Mouse (Mus musculus) CH12.LX (cell line): Measurements from ENCODE around the gene Fgf22. TPM values are rescaled to one million over a fixed set of nuclear protein-coding genes. Genes with fewer than 3 reads are reported as not detected.

ENCODE experiments used
- DNase-seq: peaks from one replicate; pipeline ENCODE4 v3.0.0-alpha.2; 2013; ENCODE audit errors: extremely low read depth
- H3K27ac ChIP-seq: 2 replicates; pipeline ENCODE4 v1.5.1; 2012; ENCODE audit warnings: low read depth, mild to moderate bottlenecking, control low read depth, moderate library complexity; ENCODE audit not compliant: insufficient read depth
- H3K27me3 ChIP-seq: replicated peaks from 2 replicates; pipeline ENCODE3; 2012; ENCODE audit warnings: inconsistent platforms
- H3K36me3 ChIP-seq, 2 experiments: replicated peaks in 1 of 2; 2 replicates each; pipeline versions ENCODE3 to v1.6.1; 2012; ENCODE audit warnings: inconsistent platforms in 1 of 2, low read length in 1 of 2, mild to moderate bottlenecking in 1 of 2, mixed read lengths in 1 of 2, moderate library complexity in 1 of 2; ENCODE audit not compliant: control insufficient read depth in 1 of 2, insufficient read depth in 1 of 2
- H3K4me1 ChIP-seq, 2 experiments: 2 replicates each; pipeline ENCODE4 v1.6.1; 2012; ENCODE audit warnings: inconsistent platforms in 1 of 2, moderate library complexity in 1 of 2; ENCODE audit not compliant: insufficient read depth in 2 of 2, control insufficient read depth in 1 of 2
- H3K4me2 ChIP-seq: 2 replicates; pipeline ENCODE4 v1.6.1; 2012; ENCODE audit warnings: low read depth, mild to moderate bottlenecking, control low read depth; ENCODE audit not compliant: poor library complexity, insufficient read depth, severe bottlenecking
- H3K4me3 ChIP-seq, 3 experiments: fragments of 150-350 bp in 1 of 3; sonication (generic) in 1 of 3; replicated peaks in 1 of 3; 2 replicates each; pipeline versions ENCODE3 to v1.5.1; 2011 to 2012; ENCODE audit warnings: low read depth in 2 of 3, low read length in 2 of 3, mild to moderate bottlenecking in 2 of 3, moderate library complexity in 2 of 3, control low read depth in 1 of 3, improper control_type of control experiment in 1 of 3, inconsistent platforms in 1 of 3, mixed read lengths in 1 of 3; ENCODE audit not compliant: poor library complexity in 1 of 3
- H3K79me2 ChIP-seq: replicated peaks from 2 replicates; pipeline ENCODE4 v1.6.1; 2012; ENCODE audit warnings: mild to moderate bottlenecking, moderate library complexity; ENCODE audit not compliant: control insufficient read depth, poor library complexity, insufficient read depth, severe bottlenecking; ENCODE audit errors: extremely low read depth
- H3K9ac ChIP-seq: 2 replicates; pipeline ENCODE4 v1.6.1; 2012; ENCODE audit warnings: low read depth, mild to moderate bottlenecking, control low read depth, moderate library complexity; ENCODE audit not compliant: insufficient read depth
- H3K9me3 ChIP-seq: replicated peaks from 2 replicates; pipeline ENCODE3; 2012; ENCODE audit warnings: low read length, inconsistent platforms, mixed read lengths
- BHLHE40 ChIP-seq: IDR thresholded peaks from 2 replicates; pipeline ENCODE4 v1.6.1; 2011; ENCODE audit warnings: mild to moderate bottlenecking, low read depth, low read length, improper control_type of control experiment
- CHD1 ChIP-seq: IDR thresholded peaks from 2 replicates; pipeline ENCODE4 v1.6.1; 2012; ENCODE audit warnings: low read depth, low read length, improper control_type of control experiment, inconsistent platforms
- CTCF ChIP-seq, 2 experiments: IDR thresholded peaks in 1 of 2; conservative IDR thresholded peaks in 1 of 2; 2 replicates each; pipeline ENCODE4 v1.5.1; 2011 to 2012; ENCODE audit warnings: low read depth in 2 of 2, low read length in 2 of 2, improper control_type of control experiment in 1 of 2, inconsistent platforms in 1 of 2, mild to moderate bottlenecking in 1 of 2, moderate library complexity in 1 of 2
- GABPA ChIP-seq: IDR thresholded peaks from 2 replicates; pipeline ENCODE4 v1.6.1; 2012; ENCODE audit warnings: low read depth, low read length, improper control_type of control experiment, inconsistent platforms; ENCODE audit not compliant: insufficient replicate concordance
- HCFC1 ChIP-seq: IDR thresholded peaks from 2 replicates; pipeline ENCODE4 v1.6.1; 2012; ENCODE audit warnings: low read depth, mild to moderate bottlenecking, inconsistent platforms, low read length, improper control_type of control experiment
- IRF4 ChIP-seq: IDR thresholded peaks from 2 replicates; pipeline ENCODE4 v1.6.1; 2014; ENCODE audit warnings: low read depth, mild to moderate bottlenecking, inconsistent platforms, low read length, improper control_type of control experiment
- KAT2A ChIP-seq: IDR thresholded peaks from 2 replicates; pipeline ENCODE4 v1.6.1; 2012; ENCODE audit warnings: low read length, improper control_type of control experiment, inconsistent platforms; ENCODE audit not compliant: insufficient replicate concordance
- MAX ChIP-seq: IDR thresholded peaks from 2 replicates; pipeline ENCODE4 v1.6.1; 2011; ENCODE audit warnings: low read length, improper control_type of control experiment
- MXI1 ChIP-seq: IDR thresholded peaks from 2 replicates; pipeline ENCODE4 v1.6.1; 2011; ENCODE audit warnings: mild to moderate bottlenecking, low read depth, low read length, improper control_type of control experiment
- MYC ChIP-seq: IDR thresholded peaks from 2 replicates; pipeline ENCODE4 v1.6.1; 2011; ENCODE audit warnings: low read depth, mild to moderate bottlenecking, improper control_type of control experiment, low read length
- NELFE ChIP-seq: IDR thresholded peaks from 2 replicates; pipeline ENCODE4 v1.6.1; 2011; ENCODE audit warnings: low read depth, low read length, improper control_type of control experiment
- POLR2AphosphoS2 ChIP-seq: IDR thresholded peaks from 2 replicates; pipeline ENCODE4 v1.6.1; 2011; ENCODE audit warnings: low read depth, low read length, improper control_type of control experiment
- RAD21 ChIP-seq: IDR thresholded peaks from 2 replicates; pipeline ENCODE4 v1.6.1; 2011; ENCODE audit warnings: low read depth, mild to moderate bottlenecking, low read length, improper control_type of control experiment, moderate library complexity
- SIN3A ChIP-seq: IDR thresholded peaks from 2 replicates; pipeline ENCODE4 v1.6.1; 2012; ENCODE audit warnings: low read length, improper control_type of control experiment, inconsistent platforms
- SMC3 ChIP-seq: IDR thresholded peaks from 2 replicates; pipeline ENCODE4 v1.6.1; 2011; ENCODE audit warnings: low read depth, low read length, improper control_type of control experiment
- USF2 ChIP-seq: conservative IDR thresholded peaks from 2 replicates; pipeline ENCODE4 v1.6.1; 2011; ENCODE audit warnings: low read depth, low read length, improper control_type of control experiment
- ZC3H11A ChIP-seq: IDR thresholded peaks from 2 replicates; pipeline ENCODE4 v1.6.1; 2012; ENCODE audit warnings: low read depth, mild to moderate bottlenecking, inconsistent platforms, low read length, improper control_type of control experiment
- ZNF384 ChIP-seq: IDR thresholded peaks from 2 replicates; pipeline ENCODE4 v1.6.1; 2012; ENCODE audit warnings: low read depth, low read length, improper control_type of control experiment, inconsistent platforms
- dilution Hi-C: fragments of 300-500 bp; cut with MboI; formaldehyde crosslinking; loops from 2 replicates; pipeline ENCODE4 v1.14.3; 2020; ENCODE audit warnings: low sequenced_read_pairs; ENCODE audit not compliant: extremely low pct_unique_long_range_greater_than_20kb, extremely low pct_ligation_motif_present
- in situ Hi-C: fragments of 300-500 bp; cut with MboI; formaldehyde crosslinking; loops from 3 replicates; pipeline ENCODE4 v1.14.3; 2019; ENCODE audit warnings: low sequenced_read_pairs, low pct_ligation_motif_present, low pct_unique_long_range_greater_than_20kb, mixed read lengths
- polyA plus RNA-seq: library from polyadenylated mRNA; unstranded; fragments of >175 nt; gene quantifications from 2 replicates; pipeline ENCODE4 v1.2.1, GENCODE M21; 2012; ENCODE audit warnings: low read depth; ENCODE audit not compliant: insufficient read length
- total RNA-seq, 2 experiments: library from RNA; depleted of rRNA; stranded (reverse); fragments of 300-350 nt in 1 of 2; fragments of >200 nt in 1 of 2; gene quantifications; 2 replicates each; pipeline ENCODE4 v1.2.3; 2012 to 2014

The Fgf22 gene
- total and polyA plus RNA-seq, 3 experiments = not detected

DNA sequence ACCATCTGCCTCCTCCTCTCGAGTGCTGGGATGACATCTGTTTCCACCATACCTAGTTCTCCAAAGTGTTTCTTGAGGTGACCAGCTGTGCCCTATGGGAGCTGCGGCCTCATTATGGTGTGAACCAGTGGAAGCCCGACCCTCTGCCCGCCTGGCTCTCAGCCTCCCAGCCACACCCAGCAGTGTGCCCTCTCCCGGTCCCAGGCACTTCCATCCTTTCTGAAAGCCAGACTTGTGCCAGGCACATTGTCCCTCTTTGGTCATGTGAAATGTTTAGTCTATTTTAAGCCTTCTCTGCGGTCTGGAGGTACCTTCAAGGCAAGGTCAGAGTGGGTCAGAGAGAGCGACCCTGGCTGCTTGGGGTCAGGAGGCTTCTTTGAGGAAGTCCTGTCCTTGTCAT lies 31.2 kb upstream of the Fgf22 start:
- Histone ChIP-seq H3K36me3 (no peaks in the 10 kb centered on the region), H3K27ac (no peak overlapping the region), H3K27me3 (peaks cover 65% of the 10 kb centered on the region), H3K79me2 (no peaks in the 10 kb centered on the region), H3K4me2 (no peak overlapping the region), H3K4me3 (no peak overlapping the region), H3K9me3 (peaks cover 4% of the 10 kb centered on the region), H3K9ac (no peak overlapping the region), H3K4me1 (peaks cover 5 to 19% of the 10 kb centered on the region in 2 experiments)
- TF ChIP-seq MYC = no peak
- no peak for TF ChIP-seq KAT2A
- TF ChIP-seq ZNF384 = no peak
- TF ChIP-seq BHLHE40 = no peak
- TF ChIP-seq CHD1 = no peak
- no peak for TF ChIP-seq NELFE
- DNase-seq = no peak
- in situ Hi-C loops (no loop called here), dilution Hi-C loops (no loop called here)

DNA sequence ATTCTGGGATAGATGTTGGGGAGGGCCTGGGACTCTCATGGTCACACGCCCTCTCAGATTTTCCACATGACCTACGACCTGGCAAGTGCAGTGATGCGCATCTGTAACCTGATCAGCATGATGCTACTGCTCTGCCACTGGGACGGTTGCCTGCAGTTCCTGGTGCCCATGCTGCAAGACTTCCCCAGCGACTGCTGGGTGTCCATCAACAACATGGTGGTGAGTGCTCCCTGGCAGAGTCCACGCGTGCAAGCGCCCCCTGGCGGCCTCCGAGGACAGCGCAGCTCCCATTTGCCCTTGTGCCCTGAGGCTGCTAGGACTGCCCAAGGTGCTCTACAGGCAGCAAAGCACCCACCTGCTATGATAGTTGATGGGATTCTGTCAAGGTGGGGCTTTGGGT lies 28.8 kb upstream of the Fgf22 start:
- TF ChIP-seq GABPA (no peak), CHD1 (no peak), MXI1 (no peak), SIN3A (no peak), RAD21 (peak; percentile 41), NELFE (no peak), USF2 (no peak), ZNF384 (no peak), IRF4 (0 out of 2 replicates have a peak, but pooled peaks have one; percentile 8), POLR2AphosphoS2 (no peak), CTCF (conservative IDR thresholded peaks at IDR 0.05 in 1 of 2, IDR thresholded peaks at IDR 0.05 in 1 of 2; ENCODE audit: low read depth in 2 of 2, low read length in 2 of 2) (peak; percentile 48 to 86), SMC3 (peak; percentile 80), MYC (0 out of 2 replicates have a peak, but pooled peaks have one; percentile 38), MAX (peak; percentile 30; the same call in 1 of the 2 replicates), HCFC1 (no peak), ZC3H11A (no peak)
- H3K4me1 ChIP-seq = peaks cover 7 to 19% of the 10 kb centered on the region in 2 experiments
- no peak overlapping the region for H3K9ac ChIP-seq
- no peaks in the 10 kb centered on the region for H3K36me3 ChIP-seq
- in situ Hi-C loops (no loop called here), dilution Hi-C loops (no loop called here)
- no peaks in the 10 kb centered on the region for H3K79me2 ChIP-seq
- H3K4me2 ChIP-seq = no peak overlapping the region
- peak; percentile 54 for DNase-seq
- H3K9me3 ChIP-seq = peaks cover 4% of the 10 kb centered on the region
- peaks cover 41% of the 10 kb centered on the region for H3K27me3 ChIP-seq
- no peak overlapping the region for H3K27ac ChIP-seq
- H3K4me3 ChIP-seq = no peak overlapping the region
